Mouse (Mus musculus) gastrocnemius, postnatal 14 days (tissue): ENCODE results near the gene Gm7030. TPM values are rescaled to one million over a fixed set of nuclear protein-coding genes. Genes with fewer than 3 reads are reported as not detected.
"Not testable (repeated sequence)": the region's sequence is repeated elsewhere in the genome, so short reads cannot be mapped to it uniquely, and the experiment has no call there.

Experiments
- DNase-seq: peaks from one replicate; pipeline ENCODE4 v3.0.0; 2021; ENCODE audit warnings: mixed read lengths
- intact Hi-C: fragments of 180-260 bp; cut with DNase I; formaldehyde crosslinking; loops from one replicate; pipeline ENCODE4 v1.15.1; 2025; ENCODE audit warnings: low total_unique reads
- long read RNA-seq, 2 experiments: library from polyadenylated mRNA; stranded (forward); transcript quantifications; one replicate each; pipeline ENCODE4 v2.0.0; 2021
- total RNA-seq, 2 experiments: library from RNA; stranded (reverse); gene quantifications; 2 replicates each; pipeline ENCODE4 v1.2.3; 2021

Gene Gm7030
- not detected for total RNA-seq
- long read RNA-seq, experiment 1: 0 reads
- long read RNA-seq, experiment 2: 0 reads

GRCm38 (mm10) chr17:36128968-36129817, at the start of gene Gm7030:
Gm7030 (minus strand) TSS chr17:36129425.
- intact Hi-C loops, DNase-seq: not testable (repeated sequence)

GRCm38 (mm10) chr17:36178938-36179337, 49.7 kb upstream of the Gm7030 start:
- DNase-seq, intact Hi-C loops: not testable (repeated sequence)

DNA sequence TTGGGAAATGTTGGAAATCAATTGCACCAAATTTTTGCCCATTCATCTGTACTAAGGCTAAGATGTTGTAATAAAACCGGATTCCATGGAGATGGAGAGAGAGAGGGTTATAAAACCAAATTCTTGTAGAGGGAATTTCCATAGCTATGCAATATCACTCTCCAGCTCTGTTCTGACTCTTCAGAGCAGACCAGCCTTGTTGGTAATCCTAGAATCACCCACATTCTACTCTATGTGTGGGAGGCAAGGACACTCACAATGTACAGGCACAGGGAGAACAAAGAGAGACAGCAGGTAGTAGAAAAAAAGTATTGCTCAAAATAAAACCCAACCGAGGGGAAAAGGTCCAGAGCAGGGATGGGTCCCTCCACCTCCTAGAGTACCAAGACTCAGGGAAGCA, 46.9 kb upstream of the Gm7030 start:
- intact Hi-C loops, DNase-seq: not testable (repeated sequence)

DNA sequence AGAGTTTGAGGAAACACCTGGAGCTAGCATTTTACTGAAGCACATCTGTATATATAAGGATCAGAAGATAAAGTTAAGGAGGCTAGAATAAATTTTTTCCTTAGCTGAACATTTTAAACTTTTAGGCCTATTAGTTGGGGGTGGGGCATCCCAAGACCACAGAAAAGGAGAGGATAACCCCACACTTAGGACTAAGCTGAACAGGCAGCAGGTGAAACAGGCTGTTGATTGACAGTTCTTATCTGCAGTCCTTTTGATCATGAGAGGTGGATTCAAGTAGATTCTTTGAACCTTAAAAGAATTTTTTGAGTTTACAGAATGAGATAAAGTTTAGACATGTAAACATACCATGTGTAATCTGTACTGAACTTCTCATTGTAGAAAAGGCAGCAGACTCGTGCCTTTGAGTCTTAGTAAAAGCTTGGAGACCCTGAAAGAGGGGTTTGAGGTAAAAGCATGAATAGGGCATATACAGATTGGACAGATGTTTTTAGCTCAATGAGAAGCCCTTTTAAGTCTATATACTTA, 41.1 kb upstream of the Gm7030 start:
- DNase-seq: no peak
- intact Hi-C loops: no loop called here

GRCm38 (mm10) chr17:36169753-36170152, 40.5 kb upstream of the Gm7030 start:
- DNase-seq: no peak
- intact Hi-C loops: no loop called here

- DNase-seq, intact Hi-C loops: not testable (repeated sequence)
Observed at GRCm38 (mm10) chr17:36169094-36169493, 39.9 kb upstream of the Gm7030 start.

DNA sequence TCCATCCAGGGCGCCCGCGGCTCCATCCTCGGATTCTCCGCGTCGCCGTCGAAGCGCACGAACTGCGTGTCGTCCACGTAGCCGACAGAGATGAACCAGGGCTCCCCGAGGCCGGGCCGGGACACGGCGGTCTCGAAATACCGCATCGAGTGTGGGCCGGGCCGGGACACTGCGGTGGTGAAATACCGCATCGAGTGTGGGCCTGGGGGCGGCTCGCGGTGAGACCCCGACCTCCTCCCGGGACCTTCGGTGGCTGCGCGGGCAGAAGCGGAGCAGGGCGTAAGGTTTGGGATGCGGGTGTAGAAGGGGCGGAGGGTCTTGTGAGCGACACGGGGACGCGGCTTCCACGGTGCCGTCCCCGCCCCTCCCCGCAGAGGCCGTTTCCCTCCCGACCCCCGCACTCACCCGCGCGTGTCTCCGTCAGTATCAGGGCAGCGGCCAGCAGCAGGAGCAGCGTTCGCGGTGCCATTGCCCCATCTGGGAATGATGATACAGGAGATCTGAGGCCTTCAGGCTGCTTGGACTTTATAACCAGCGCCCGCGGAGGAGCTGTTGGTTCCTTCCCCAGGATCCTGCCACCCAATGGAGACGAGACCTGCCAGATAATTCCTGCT, 38.9 kb upstream of the Gm7030 start, which contains the start of gene Gm8909:
Gm8909 (minus strand) TSS at position 499 of the 614 bp plus-strand sequence.
- intact Hi-C loops: no loop called here
- no peak for DNase-seq

DNA sequence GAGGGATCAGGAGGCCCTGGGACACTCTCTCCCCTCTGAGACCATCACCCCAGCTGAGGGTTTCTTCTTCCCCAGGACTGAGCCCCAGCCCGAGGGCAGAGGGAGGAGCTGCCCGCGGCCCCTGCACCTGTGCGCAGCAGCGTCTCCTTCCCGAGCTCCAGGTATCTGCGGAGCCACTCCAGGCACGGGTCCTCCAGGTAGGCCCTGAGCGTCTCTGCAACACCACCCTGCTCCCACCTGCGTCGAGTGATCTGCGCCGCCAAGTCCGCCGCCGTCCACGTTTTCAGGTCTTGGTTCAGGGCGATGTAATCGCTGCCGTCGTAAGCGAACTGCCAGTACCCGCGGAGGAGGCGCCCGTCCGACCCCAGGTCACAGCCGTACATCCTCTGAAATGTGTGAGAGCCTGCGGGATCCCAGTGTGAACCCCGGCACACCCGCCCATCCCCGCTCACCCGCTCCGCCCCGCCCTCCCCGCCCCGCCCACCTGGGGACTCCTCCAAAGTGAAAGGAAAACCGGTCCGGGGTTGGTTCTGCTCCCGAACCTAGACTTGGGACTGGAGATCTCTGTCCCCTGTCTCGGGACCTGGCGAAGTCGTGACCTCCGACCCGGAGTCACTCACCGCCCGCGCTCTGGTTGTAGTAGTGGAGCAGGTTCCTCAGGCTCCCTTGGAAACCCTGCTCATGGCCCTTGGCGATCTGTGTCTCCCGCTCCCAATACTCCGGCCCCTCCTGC, 38.2 kb upstream of the Gm7030 start:
- intact Hi-C loops: no loop called here
- DNase-seq: no peak

DNA sequence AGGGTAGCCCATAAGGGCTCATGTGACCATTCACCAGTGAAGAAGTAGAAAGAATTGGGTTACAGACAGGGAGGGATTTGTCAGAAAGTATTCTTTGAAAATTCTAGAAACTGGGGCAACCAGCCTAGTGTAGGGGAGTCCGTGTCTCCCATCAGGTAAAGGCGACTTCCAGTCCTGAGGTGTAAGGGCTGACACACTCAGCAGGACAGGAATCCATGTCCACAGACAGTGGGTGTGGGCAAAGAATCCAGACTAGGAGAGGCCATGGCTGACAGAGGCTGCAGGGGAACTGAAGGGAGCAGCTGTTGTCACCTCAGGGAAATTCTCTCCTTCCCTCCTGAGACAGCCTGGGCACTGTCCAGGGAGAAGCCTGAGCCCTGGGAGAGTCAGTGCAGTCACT, 37.7 kb upstream of the Gm7030 start:
- DNase-seq, intact Hi-C loops: not testable (repeated sequence)

DNA sequence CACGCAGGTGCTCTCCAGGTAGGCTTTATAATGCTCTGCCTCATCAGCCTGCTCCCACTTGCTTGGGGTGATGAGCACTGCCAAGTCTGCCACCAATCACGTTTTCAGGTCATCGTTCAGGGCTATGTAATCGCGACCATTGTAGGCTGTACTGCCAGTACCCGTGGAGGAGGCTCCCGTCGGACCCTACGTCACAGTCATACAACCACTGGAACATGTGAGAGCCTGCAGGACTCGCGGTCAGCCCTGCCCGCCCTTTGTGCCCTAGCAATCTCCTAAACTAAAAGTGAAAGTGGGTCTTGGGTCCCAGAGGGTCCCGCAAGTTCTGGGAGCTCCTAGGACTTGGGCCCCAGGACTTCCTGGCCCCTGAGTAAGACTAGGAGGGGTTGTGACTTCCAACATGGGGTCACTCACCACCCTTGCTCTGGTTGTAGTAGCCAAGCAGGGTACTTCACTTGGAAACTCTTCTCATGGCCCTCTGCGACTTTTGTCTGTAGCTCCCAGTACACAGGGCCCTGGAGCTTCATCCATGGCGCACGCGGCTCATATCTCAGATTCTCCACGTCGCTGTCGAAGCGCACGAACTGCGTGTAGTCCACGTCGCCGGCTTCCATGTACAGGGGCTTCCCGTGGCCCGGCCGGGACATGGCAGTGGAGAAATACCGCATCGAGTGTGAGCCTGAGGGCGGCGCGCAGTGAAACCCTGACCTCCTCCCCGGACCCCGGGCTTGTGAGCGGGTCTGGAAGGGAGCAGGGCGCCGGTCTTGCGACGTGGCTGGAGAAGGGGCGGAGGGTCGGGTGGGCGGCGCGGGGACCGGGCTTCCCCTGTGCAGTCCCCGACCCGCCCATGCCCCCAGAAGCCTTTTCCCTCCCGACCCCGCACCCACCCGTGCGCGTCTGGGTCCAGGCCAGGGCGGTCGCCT, 32.2 kb upstream of the Gm7030 start:
- DNase-seq: no peak
- intact Hi-C loops: no loop called here

DNA sequence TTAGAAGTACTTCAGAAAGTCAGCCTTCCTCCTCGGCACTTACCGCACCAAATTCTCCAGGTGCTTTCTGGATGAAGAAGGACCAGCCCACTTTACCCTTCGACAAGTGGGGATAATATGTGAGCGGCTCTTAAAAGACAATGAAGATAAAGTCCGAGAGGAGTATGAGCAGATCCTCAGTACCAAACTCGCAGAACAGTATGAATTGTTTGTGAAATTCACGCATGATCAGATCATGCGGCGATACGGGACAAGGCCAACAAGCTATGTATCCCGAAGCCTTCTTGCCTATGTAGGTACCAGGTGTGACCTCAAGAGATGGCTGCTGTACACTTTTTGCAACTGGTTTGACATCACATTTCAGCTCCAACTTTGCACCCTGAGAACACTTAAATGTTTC, 29.0 kb upstream of the Gm7030 start:
- DNase-seq, intact Hi-C loops: not testable (repeated sequence)

DNA sequence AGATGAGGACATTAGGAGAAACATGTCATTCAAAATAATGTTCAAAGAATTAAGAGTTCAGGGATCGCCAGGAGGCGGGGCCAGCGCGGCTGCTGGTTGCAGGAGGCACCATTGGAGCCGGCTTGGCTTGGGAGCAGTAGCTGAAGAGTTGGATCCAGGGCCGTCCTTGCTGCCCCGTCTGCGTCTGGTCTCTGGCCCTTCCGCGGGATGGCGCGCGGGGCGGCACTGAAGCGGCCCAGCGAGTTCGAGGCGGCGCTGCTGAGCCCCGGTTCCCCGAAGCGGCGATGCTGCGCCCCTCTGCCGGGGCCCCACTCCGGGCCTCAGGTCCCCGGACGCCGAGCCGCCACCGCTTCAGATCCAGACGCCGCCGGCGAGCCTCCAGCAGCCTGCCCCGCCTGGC, 28.6 kb upstream of the Gm7030 start:
- DNase-seq, intact Hi-C loops: not testable (repeated sequence)

DNA sequence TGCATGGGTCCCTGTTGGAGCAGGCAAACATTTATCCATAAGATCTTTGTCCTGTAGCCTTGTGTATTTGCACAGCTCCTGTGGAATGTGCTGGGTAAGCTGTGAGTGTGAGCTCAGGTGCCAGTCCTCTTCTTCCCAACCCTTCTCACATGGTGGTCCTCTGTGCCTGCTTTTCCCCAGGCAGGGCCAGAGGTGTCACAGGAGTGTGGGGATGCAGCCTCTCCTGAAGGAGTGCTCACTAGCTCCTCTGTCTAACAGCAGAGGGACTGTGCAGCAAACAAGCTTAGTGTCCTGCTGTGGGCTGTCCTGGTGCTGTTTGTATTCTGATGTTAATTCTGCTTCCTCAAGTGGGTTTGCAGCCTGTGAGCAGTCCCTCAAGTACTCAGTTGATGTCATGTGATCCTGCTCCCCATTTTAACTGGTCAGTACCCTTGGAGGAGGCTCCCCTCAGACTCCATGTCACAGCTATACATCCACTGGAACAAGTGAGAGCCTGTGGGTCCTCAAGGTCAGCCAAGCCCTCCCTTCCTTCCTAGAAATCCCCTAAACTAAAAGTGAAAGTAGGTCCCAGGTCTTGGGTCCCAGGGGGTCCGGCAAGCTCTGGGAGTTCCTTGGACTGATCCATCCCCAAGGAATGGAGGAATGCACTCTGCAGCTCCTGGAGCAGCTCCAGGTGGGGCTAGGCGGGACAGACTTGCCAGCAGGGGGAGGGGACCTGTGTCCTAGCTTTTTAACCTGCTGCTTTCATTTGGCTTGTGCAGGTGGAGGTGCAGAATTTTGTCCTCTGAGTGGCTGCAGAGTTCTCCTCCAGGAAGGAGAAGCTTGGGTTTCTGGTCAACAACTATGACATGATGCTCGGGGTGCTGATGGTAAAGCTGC, 25.3 kb upstream of the Gm7030 start:
- intact Hi-C loops: no loop called here
- no peak for DNase-seq

DNA sequence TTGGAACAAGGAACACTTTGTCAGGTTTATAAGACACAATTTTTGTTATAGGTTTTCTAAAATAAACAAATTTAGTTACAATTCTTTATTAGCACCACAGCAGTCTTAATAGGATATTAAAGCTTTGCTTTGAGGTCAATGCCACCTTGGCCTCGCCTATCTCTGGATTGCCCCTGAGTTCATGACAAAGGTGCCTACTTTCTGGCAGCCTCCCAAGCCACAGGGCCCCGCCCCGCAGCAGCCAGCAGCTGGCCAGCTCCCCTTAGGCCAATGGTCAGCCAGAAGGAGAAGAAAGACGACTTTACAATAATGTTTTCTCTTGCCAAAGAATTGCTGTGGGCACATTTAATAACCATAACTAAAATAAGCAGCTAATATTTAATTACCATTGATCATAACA, 22.0 kb upstream of the Gm7030 start:
- DNase-seq, intact Hi-C loops: not testable (repeated sequence)

DNA sequence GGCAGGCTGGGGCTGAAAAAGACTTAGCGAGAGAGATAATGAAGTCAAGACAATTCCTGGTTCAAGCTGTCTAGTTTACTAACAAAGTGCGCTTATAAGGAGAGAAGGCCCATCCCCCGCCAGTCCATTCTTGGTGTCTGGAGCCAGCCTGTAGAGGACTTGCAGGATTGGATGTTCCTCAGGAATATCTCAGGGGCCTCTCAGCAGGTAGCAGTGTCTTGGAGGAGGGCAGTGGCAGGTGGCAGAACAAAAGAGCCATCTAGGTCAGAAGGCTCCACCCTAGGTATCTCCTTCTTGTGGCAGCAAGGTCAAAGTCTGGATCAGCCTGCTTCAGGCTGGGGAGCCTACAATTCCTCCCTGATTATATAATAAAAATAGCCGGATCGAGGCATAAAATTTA, 19.2 kb upstream of the Gm7030 start:
- intact Hi-C loops, DNase-seq: not testable (repeated sequence)

- DNase-seq, intact Hi-C loops: not testable (repeated sequence)
Observed at GRCm38 (mm10) chr17:36146937-36147336, 17.7 kb upstream of the Gm7030 start.

DNA sequence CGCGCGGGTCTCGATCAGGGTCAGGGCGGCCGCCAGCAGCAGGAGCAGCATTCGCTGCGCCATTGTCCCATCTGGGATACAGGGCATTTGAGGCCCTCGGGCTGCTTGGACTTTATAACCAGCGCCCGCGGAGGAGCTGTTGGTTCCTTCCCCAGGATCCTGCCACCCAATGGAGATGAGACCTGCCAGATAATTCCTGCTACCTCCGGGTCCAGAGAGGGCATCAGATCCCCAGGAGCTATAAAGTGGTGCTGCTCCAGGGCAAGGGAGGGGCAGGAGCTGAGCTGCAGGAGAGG, 16.6 kb upstream of the Gm7030 start:
- DNase-seq, intact Hi-C loops: not testable (repeated sequence)
